Mouse (Mus musculus) intestine, embryonic 16.5 days (tissue): ENCODE measurements around the gene Larp4b. TPM values are rescaled to one million over a fixed set of nuclear protein-coding genes. Genes with fewer than 3 reads are reported as not detected.

Source experiments
- ATAC-seq: fragments of 200-750 bp; cut with Nextera tagmentation; 2 replicates; pipeline ENCODE4 v1.8.0; 2017; ENCODE audit warnings: moderate TSS enrichment, moderate library complexity
- H3K27ac ChIP-seq: fragments of 300-500 bp; sonication (generic); 2 replicates; pipeline ENCODE4 v1.5.1; 2014; ENCODE audit warnings: mild to moderate bottlenecking, low read length
- H3K27me3 ChIP-seq: fragments of 300-500 bp; sonication (generic); replicated peaks from 2 replicates; pipeline ENCODE4 v1.6.1; 2014; ENCODE audit warnings: low read length, control low read depth, mixed read lengths; ENCODE audit not compliant: control insufficient read depth, insufficient read depth
- H3K36me3 ChIP-seq: fragments of 300-500 bp; sonication (generic); 2 replicates; pipeline ENCODE4 v1.6.1; 2014; ENCODE audit warnings: low read length, control low read depth; ENCODE audit not compliant: control insufficient read depth, insufficient read depth
- H3K4me1 ChIP-seq: fragments of 300-500 bp; sonication (generic); 2 replicates; pipeline ENCODE4 v1.6.1; 2014; ENCODE audit warnings: low read length, control low read depth, mixed read lengths; ENCODE audit not compliant: control insufficient read depth, insufficient read depth
- H3K4me2 ChIP-seq: fragments of 300-500 bp; sonication (generic); 2 replicates; pipeline ENCODE4 v1.6.1; 2014; ENCODE audit warnings: low read depth, low read length, control low read depth
- H3K4me3 ChIP-seq: fragments of 300-500 bp; sonication (generic); 2 replicates; pipeline ENCODE4 v1.5.1; 2014; ENCODE audit warnings: mild to moderate bottlenecking, low read length
- H3K9ac ChIP-seq: fragments of 300-500 bp; sonication (generic); 2 replicates; pipeline ENCODE4 v1.6.1; 2014; ENCODE audit warnings: low read depth, low read length
- H3K9me3 ChIP-seq: fragments of 300-500 bp; sonication (generic); 2 replicates; pipeline ENCODE4 v1.6.1; 2016; ENCODE audit warnings: low read length, control low read depth; ENCODE audit not compliant: control insufficient read depth
- WGBS: fragments of 180-500 bp; shearing (Covaris S2); extraction: QIAGEN DNeasy Blood & Tissue Kit; methylation state at CpG from one replicate; pipeline ENCODE4 v1.1.7; 2014; 5-methylcytosine and 5-hydroxymethylcytosine counted together
- polyA plus RNA-seq: library from polyadenylated mRNA; unstranded; fragments of >200 nt; fragmentation: Nextera tagmentation; extraction: Ambion mirVana; gene quantifications from 2 replicates; pipeline ENCODE4 v1.2.1, GENCODE M21; 2015

Gene Larp4b
- polyA plus RNA-seq, 1 experiment from 2014 or later = 32.1 TPM

DNA sequence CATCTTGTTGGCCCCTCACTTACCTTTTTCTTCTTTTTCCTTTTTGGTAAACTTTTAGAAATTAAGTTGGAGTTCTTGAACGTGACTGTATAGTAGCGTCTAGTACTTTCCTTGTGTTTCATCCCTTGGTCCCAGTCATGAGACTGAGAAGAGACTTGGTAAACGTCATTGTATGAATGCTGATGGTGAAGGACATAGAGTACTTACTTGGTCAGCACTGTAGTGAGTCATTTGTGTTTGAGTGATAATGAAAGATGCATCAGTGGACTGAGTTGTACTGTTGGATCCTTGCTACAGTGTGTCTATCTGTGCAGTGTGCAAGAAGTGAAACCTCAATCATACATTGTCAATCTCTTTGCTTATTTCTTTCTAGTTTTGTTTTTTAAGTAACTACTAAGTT, 20.1 kb downstream of the Larp4b start:
- Histone ChIP-seq H3K4me2 (no peak overlapping the region), H3K9ac (no peak overlapping the region), H3K4me1 (no peaks in the 10 kb centered on the region), H3K4me3 (no peak overlapping the region), H3K36me3 (peaks cover 2% of the 10 kb centered on the region; the same call in 1 of the 2 replicates), H3K27ac (no peak overlapping the region), H3K9me3 (no peaks in the 10 kb centered on the region), H3K27me3 (no peaks in the 10 kb centered on the region)
- no peak for ATAC-seq
- 89% methylated on average over 3 of the region's 3 CpGs for WGBS

DNA sequence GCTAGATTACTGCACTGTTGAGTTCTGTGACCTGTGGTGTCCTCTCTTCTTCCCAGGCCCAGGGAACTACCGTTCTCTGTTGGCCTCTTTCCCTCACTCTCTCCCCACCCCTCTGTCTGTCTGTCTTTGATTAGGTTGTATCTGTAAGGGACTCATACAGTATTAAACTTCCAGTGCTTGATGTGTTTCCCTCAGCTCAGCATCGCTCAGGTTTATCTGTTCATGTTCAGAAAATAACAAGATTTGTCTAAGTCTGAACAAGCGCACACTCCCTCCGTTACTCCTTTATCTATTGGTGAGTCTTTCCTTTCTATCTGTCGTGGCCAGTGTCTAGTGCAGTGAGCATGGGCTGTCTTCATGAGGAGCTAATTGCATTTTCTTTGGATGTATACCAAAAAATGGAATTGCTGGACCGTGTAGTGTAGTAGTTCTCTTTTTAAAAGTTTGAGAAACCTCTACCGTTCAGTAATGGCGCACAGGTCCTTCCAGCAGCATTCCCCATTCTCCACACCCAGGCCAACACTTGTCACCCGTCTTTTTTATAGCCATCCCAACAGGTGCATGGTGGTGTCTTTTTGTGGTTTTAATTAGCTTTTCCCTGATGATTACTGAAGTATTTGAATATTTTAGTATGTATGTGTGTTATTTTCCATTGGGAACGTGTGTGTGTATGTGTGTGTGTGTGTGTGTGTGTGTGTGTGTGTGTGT, 27.3 kb downstream of the Larp4b start:
- H3K4me3 ChIP-seq = no peak overlapping the region
- no peak overlapping the region for H3K4me2 ChIP-seq
- peaks cover 13% of the 10 kb centered on the region; the same call in 1 of the 2 replicates for H3K4me1 ChIP-seq
- H3K27ac ChIP-seq = no peak overlapping the region
- WGBS = 87% methylated on average over 10 of the region's 10 CpGs
- no peak for ATAC-seq
- no peak overlapping the region for H3K9ac ChIP-seq
- peaks cover 2% of the 10 kb centered on the region; the same call in 1 of the 2 replicates for H3K36me3 ChIP-seq
- no peaks in the 10 kb centered on the region for H3K27me3 ChIP-seq
- no peaks in the 10 kb centered on the region for H3K9me3 ChIP-seq

DNA sequence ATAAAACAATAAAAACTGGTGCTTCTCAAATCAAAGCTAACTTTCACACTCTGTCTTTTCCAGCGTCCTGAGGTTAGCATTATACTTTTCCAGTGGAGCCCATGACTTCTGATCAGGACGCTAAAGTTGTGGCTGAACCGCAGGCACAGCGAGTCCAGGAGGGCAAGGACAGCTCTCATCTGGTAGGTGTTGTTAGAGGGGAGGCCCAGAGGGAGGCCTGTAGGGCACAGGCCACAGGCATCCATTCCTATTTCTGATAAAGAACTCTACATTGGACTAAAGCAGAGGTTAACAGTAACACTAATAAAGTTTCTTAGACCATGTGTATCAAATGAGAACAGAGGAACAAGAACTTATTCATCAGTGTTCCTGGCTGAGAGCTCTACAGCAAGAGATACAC, 28.4 kb downstream of the Larp4b start:
- Histone ChIP-seq H3K27ac (no peak overlapping the region), H3K4me1 (peaks cover 13% of the 10 kb centered on the region; the same call in 1 of the 2 replicates), H3K9me3 (no peaks in the 10 kb centered on the region), H3K4me2 (no peak overlapping the region), H3K9ac (no peak overlapping the region), H3K27me3 (no peaks in the 10 kb centered on the region), H3K4me3 (no peak overlapping the region), H3K36me3 (peaks cover 2% of the 10 kb centered on the region; the same call in 1 of the 2 replicates)
- peak; percentile 68 for ATAC-seq
- WGBS = 86% methylated on average over 4 of the region's 4 CpGs

DNA sequence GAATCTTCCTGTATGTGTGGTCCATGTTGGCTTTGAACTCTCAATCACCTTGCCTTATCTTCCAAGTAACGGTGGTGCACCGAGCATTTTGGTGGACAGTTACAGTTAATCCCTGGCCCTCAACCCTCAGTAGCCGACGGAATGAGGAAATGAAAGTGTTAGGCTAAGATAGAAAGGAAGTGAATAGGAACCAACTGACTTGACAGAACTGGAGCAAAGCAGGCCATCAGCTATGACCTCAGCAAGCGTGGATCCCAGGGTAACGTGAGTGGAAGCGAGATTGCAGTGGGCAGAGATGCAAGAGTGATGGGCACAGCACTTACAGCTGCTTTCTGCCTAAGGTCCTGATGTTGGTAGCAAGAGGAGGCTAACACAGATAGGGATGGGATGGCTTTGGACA, 31.5 kb downstream of the Larp4b start:
- Histone ChIP-seq H3K27me3 (no peaks in the 10 kb centered on the region), H3K4me2 (no peak overlapping the region), H3K4me3 (no peak overlapping the region), H3K4me1 (peaks cover 3% of the 10 kb centered on the region; the same call in 1 of the 2 replicates), H3K27ac (no peak overlapping the region), H3K36me3 (no peaks in the 10 kb centered on the region), H3K9ac (no peak overlapping the region), H3K9me3 (no peaks in the 10 kb centered on the region)
- 91% methylated on average over 7 of the region's 7 CpGs for WGBS
- no peak for ATAC-seq

DNA sequence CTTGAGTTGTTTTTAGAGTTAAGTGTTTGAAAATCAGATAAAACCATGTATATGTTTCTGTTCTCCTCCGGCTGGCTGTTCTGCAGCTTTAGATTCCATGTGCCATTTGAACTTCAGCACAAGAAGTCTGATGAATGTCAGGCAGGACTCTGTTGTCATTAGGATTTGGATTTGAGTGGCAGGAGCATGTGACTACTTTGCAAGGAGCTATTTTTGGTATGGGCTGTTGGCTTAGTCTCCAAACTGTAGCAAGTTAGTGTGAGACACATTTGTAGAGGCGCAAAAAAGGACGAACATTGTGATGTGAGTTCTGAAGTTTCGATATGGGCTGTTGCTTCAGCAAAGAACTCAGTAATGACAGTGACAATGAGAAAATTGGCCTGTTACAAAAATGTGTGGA, 34.0 kb downstream of the Larp4b start:
- Histone ChIP-seq H3K9me3 (no peaks in the 10 kb centered on the region), H3K4me1 (no peaks in the 10 kb centered on the region), H3K4me3 (no peak overlapping the region), H3K9ac (no peak overlapping the region), H3K27me3 (no peaks in the 10 kb centered on the region), H3K4me2 (no peak overlapping the region), H3K36me3 (peaks cover 7% of the 10 kb centered on the region; the same call in 1 of the 2 replicates), H3K27ac (no peak overlapping the region)
- no peak for ATAC-seq
- WGBS = 91% methylated on average over 4 of the region's 4 CpGs

DNA sequence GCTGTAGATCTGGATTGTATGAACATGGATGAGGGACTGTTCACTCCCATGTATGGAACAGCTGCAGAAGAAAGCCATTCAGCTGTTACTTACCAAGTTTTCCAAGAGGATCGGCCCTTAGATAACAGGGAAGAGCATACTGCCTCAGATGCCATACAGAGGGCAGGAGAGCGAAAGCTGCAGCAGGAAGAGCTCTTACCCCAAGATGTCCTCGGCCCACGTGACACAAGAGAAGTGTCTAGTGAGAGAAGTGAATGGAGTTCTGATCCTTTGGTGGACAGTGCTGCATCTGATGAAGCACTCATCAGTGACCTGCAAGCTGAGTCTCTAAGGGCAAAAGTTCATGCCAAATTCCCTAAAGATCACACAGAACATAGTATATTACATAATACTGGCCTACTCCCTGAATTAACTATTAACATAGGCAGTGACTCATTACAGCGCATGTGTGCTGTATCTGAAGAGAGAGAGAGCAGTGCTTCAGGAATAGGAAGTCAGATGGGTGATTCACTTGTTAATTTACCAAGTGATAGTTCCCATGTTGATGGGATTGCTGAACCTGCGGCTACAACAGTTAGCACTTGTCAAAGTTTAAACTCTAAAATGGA, 35.1 kb downstream of the Larp4b start:
- Histone ChIP-seq H3K4me2 (no peak overlapping the region), H3K9ac (no peak overlapping the region), H3K36me3 (peaks cover 7% of the 10 kb centered on the region; the same call in 1 of the 2 replicates), H3K9me3 (no peaks in the 10 kb centered on the region), H3K27ac (no peak overlapping the region), H3K4me3 (no peak overlapping the region), H3K27me3 (no peaks in the 10 kb centered on the region), H3K4me1 (no peaks in the 10 kb centered on the region)
- peak; percentile 86 for ATAC-seq
- 81% methylated on average over 6 of the region's 6 CpGs for WGBS

DNA sequence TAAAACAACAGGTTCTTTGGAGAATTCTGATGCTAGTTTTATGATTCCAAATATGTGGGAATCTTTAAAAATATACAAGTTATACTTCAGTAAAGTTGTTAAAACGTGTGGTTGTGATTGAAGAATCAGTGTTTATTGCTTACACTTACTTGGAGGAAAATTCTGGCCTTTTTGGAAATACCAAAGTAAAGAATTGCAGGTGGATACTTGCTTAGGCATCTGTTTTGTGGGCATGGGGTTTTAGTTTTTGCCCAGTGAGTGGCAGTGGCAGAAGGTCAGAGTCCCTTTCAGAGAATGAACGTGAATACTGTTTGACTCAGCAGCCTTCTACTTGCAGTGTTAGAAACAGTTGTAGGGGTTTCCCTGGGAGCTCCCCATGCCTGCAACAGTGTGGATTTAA, 40.7 kb downstream of the Larp4b start:
- Histone ChIP-seq H3K9ac (no peak overlapping the region), H3K4me1 (no peaks in the 10 kb centered on the region), H3K27ac (no peak overlapping the region), H3K4me2 (no peak overlapping the region), H3K36me3 (peaks cover 11% of the 10 kb centered on the region), H3K4me3 (no peak overlapping the region), H3K9me3 (no peaks in the 10 kb centered on the region), H3K27me3 (no peaks in the 10 kb centered on the region)
- no peak for ATAC-seq
- 70% methylated on average over 2 of the region's 2 CpGs for WGBS

DNA sequence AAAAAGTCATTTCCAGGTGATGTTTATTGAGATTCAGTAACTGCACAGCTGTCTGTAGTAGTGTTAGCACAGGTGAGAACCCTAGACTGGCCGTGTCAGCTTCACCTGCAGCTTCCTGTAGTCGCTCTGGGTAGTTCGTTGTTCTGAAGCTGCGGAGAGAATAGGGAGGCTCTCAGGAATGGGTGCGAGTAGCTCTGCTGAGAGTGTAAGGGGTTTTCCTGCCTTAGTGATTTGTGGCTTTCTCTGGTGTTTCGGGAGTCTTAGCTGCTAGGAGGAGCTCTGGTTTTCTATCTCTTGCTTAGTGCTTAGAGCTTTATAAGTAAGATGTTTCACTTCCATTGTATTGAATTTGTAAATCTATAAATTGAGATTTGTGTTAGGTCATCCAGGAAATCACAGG, 42.4 kb downstream of the Larp4b start:
- Histone ChIP-seq H3K27ac (no peak overlapping the region), H3K36me3 (peaks cover 5% of the 10 kb centered on the region), H3K4me3 (no peak overlapping the region), H3K4me2 (no peak overlapping the region), H3K4me1 (no peaks in the 10 kb centered on the region), H3K9me3 (no peaks in the 10 kb centered on the region), H3K27me3 (no peaks in the 10 kb centered on the region), H3K9ac (no peak overlapping the region)
- 87% methylated on average over 6 of the region's 6 CpGs for WGBS
- ATAC-seq = no peak

DNA sequence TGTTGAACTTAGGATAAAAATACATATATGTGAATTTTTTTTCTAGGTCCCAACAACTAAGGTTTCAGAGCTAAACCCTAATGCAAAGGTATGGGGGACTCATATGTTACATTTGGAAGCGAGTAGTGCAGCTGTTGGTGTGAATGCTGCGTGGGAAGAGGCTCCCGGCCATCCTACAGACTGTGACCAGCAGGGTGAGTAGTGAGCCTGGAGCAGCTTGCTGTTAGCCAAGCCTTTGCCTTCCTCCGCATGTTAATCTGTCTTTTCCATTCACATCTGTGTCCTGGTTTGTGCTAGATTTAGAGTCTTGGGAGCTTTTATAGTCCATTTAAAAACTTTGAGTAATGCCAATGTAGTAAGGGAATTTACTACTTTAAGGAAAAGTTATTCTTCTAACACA, 43.1 kb downstream of the Larp4b start:
- Histone ChIP-seq H3K4me2 (no peak overlapping the region), H3K36me3 (peaks cover 7% of the 10 kb centered on the region), H3K4me3 (no peak overlapping the region), H3K27me3 (no peaks in the 10 kb centered on the region), H3K9ac (no peak overlapping the region), H3K27ac (no peak overlapping the region), H3K9me3 (no peaks in the 10 kb centered on the region), H3K4me1 (no peaks in the 10 kb centered on the region)
- ATAC-seq = no peak
- 73% methylated on average over 4 of the region's 4 CpGs for WGBS
